Mouse (Mus musculus): ENCODE data around the gene Cinp.

The Cinp gene

DNA sequence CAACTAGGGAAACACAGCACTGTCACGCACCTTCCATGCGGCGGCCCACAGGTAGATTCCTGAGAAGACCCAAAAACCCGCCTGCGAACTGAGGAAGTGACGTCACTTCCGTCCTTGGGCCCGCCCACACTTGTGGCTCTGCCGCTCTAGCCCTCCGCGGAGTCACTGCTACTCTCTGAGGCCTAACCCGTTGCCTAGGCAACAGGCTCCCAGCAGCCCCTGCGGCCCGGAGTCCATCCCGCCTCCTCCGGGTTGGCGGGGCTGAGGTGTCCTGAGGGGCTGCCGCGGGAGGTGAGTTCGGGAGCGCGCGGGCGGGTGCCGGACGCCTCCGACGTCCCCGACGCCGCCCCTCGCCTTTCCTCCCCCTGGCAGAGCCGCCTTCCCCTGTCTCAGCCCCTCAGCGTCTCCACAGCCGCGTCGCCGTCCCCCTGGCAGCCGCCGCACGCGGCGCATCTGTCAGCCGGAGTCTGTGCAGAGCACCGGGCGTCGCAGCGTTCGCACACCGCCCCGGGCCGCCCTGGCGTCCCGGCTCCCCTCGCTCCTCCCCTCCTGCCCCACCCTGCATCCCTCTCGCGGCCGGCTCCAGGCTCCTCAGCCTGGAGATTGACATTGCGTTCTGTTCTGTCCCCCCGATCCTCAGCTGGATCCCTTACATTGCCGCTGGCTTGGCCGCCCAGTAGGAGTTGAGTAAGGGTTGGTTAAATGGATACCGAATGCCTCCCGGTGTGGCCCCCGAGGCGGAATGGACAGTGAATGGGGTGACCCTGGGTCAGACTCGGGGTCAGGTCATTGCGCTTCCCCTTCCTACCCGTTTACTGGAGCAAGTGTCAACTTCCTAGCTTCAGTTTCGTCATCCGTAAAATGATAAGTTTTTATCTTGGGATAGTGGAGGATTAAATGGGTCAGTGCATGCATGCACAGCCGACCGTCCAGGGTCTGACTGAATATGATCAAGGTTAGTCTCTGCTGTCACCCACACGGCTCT, at the start of gene Cinp, which contains the start of gene Tecpr2:
TSS of gene Cinp (minus strand) at position 110 of the 985 bp plus-strand sequence.
TSS of gene Tecpr2 (plus strand) at position 229 of the 985 bp plus-strand sequence.
- peak; percentile 96 for DNase-seq (ENCODE audit: low spot score)

DNA sequence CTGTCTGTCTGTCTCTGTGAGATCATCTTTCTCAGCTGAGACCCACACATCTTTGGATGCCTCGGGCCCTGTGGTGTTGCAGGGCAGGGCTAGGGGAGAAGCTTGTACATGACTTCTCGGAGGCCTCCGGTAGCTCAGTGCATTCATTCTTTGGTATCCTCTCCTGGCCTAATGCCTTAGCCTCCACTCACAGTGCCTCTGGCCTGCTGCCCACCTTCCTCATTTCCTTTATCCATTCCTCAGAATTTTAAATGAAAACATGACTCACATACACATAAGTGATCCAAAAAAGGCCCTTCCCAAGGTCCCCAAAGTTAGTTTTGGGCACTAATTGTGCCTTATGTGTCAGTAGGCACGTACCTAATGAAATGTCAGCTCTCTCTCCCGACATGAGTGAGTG, 48.6 kb upstream of the Cinp start:
- DNase-seq (ENCODE audit: low spot score): no peak

GRCm38 (mm10) chr12:110935983-110936620, 47.2 kb upstream of the Cinp start:
- peak; percentile 67 for DNase-seq (ENCODE audit: low spot score)

- no peak for DNase-seq (ENCODE audit: low spot score)
These were observed 43.9 kb upstream of the Cinp start for GRCm38 (mm10) chr12:110932820-110933219.

GRCm38 (mm10) chr12:110921572-110921971, 32.6 kb upstream of the Cinp start:
- DNase-seq (ENCODE audit: low spot score): no peak

DNA sequence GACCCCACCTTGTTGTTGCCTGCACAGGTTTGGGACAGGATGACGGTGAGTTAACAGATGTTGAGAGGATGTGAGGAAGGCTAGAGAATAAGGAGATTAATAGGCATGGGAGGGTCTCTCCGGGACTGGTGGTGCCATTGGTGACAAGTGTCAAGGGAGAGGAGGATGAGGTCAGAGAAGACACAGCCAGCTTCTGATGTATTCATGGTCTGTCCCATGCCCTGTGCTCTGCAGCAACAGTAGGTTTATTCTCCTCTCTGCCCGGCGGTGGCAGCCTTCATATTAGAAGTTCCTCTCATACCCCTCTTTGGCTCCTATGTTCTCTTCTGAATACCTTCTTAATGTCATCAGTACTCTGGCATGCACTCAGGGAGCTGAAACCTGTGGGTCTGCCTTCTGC, 31.3 kb upstream of the Cinp start:
- no peak for DNase-seq (ENCODE audit: low spot score)

GRCm38 (mm10) chr12:110915761-110916160, 26.8 kb upstream of the Cinp start:
- DNase-seq (ENCODE audit: low spot score): no peak

DNA sequence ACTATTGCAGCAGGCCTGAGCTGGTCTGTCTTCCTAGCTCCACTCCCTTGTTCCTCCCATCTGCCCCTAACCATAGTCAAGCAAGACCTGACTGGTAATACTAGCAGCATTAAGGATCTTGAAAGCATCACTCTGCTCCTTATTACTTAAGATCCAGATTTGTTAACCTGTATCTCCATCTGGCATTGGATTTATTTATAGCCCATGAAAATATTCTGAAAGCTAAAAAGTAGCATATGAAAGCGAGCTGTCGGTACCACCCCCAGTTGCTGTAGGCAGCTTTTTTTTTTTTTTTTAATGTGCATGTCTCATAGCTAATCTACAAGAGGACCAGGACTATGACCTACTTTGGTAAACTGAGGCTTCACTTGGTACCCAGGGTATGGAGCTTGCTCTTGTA, 21.0 kb upstream of the Cinp start:
- no peak for DNase-seq (ENCODE audit: low spot score)

DNA sequence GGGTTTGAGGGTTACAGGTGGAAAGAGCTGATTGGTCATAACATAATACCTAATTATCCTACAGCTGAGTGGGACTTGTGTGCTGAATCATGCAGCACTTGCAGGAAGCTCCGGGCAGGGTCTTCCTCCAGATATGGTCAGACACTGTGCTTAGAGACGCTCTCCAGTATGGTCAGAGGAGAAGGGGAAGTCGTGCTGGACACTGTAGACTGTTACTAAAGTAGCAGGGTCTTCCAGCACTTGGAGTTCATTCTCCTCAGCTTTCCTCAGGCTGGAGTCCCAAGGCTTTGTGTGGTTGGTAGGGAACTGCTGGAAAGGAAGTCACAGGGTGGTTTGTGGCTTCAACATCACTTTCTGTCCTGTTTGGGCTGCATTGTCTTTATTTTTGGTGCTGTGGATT, 18.9 kb upstream of the Cinp start:
- no peak for DNase-seq (ENCODE audit: low spot score)

DNA sequence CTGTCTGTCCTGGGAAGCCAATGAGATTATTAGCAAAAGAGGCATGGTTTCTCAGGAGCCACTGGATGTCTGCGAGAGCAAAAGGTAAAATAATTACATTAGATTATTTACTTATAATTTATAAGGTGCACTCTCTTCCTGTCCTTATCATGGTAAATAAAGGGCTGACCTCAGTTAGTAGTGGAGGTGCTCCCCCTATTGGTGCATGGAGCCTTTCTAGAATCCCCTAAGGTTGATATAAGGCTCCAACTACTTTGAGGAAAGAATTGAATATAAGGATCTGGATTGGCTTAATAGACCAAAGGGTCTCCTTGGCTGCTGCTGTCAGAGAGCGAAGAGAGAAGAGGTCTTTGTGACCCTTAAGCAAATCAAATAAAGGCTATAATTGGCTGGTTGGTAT, 14.6 kb upstream of the Cinp start:
- no peak for DNase-seq (ENCODE audit: low spot score)

GRCm38 (mm10) chr12:110902106-110902505, 13.2 kb upstream of the Cinp start:
- no peak for DNase-seq (ENCODE audit: low spot score)

- DNase-seq (ENCODE audit: low spot score): no peak
These were observed 2.9 kb upstream of the Cinp start for GRCm38 (mm10) chr12:110891887-110892286.

DNA sequence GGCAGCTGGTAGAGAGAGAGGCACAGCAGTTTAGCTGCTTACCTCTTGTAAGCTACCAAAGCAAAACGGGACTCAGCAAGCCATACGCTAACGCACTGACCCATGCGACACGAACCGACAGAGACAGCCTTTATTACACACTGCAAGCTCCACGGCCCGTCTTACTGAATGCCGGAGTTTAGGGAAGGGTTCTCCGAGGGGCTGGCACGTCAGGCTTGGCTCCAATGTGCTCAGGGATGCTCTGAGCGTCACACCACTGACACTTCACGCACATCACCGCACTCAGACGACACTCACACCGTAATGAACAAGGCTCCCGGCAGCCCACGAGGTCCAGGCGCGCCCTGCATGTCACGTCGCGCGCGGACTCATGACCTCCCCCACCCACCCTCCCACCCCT, 339 bp downstream of the Cinp start:
- DNase-seq (ENCODE audit: low spot score): no peak

DNA sequence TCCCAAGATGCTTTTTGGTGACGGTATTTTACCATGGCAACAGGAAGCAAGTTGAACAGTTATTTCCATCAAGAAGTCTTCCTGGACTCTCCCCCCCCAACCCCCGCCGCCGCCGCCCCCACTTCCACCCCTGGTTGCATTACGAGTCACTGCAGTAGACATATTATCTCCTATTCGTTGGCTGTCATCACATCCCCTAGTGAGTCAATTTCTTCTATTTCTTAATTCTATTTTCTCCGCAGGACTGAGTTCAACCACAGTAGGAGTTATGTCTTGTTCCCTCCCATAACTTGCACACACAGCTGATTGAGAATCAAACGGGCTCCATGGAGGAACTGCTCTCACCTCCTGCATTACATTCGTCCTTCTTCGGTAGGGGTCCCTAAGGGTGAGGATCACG, 839 bp downstream of the Cinp start:
- no peak for DNase-seq (ENCODE audit: low spot score)

DNA sequence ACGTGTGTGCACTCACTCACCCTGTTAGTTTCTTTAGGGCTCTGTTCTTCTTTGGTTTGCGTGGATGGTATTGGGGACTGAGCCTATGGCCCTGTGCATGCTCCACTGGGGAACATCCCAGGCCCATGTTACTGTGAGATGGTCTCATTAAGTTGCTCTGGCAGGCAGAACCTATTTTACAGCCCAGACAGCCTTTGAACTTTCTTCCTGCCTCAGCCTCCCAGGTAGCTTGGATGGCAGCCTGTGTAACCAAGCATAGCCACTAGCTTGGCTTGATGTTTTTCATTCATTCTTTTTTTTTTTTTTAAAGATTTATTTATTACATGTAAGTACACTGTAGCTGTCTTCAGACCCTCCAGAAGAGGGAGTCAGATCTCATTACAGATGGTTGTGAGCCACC, 3.7 kb downstream of the Cinp start:
- no peak for DNase-seq (ENCODE audit: low spot score)

- no peak for DNase-seq (ENCODE audit: low spot score)
These were observed 6.7 kb downstream of the Cinp start for GRCm38 (mm10) chr12:110882291-110882690.

DNA sequence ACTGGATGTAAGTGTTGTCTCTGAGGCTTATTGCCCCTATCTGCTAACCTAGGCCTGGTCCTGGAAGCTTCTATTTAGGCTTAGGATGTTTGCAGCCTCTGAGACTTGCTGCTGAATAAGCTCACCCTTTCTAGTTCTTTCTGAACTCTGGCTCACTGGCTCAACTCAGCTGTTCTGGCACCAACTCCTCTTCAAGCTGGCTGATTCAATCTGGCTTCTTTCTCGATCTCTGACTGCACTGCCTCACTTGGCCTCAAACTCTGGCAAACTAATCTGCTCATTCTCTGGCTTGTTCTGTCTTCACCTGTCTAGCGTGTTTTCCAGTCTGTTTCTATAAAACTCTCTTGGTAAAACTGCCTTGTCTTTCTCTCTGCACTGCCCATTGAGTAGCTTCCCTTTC, 13.6 kb downstream of the Cinp start:
- no peak for DNase-seq (ENCODE audit: low spot score)

GRCm38 (mm10) chr12:110871247-110871646, 17.7 kb downstream of the Cinp start:
- DNase-seq (ENCODE audit: low spot score): peak; percentile 20

GRCm38 (mm10) chr12:110870107-110870506, 18.8 kb downstream of the Cinp start:
- no peak for DNase-seq (ENCODE audit: low spot score)

DNA sequence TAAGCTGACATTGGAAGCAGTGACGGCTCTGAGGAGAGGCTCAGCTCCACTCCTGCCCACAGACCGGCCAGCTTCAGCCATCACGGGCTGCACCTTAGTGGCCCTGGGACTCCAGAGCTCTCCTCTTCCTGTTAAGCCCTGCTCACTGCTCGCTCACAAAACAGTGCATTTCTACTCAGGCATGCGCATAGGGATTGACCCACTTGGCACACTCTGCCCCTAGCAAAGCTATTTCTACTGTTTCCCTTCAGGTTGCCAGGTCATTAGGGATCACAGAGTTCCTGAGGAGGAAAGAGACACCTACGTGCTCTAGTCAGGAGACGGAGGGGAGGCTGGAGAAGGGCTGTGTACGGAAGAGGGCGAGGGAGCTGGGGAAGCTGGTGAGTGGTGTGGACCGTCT, 23.0 kb downstream of the Cinp start:
- DNase-seq (ENCODE audit: low spot score): no peak

DNA sequence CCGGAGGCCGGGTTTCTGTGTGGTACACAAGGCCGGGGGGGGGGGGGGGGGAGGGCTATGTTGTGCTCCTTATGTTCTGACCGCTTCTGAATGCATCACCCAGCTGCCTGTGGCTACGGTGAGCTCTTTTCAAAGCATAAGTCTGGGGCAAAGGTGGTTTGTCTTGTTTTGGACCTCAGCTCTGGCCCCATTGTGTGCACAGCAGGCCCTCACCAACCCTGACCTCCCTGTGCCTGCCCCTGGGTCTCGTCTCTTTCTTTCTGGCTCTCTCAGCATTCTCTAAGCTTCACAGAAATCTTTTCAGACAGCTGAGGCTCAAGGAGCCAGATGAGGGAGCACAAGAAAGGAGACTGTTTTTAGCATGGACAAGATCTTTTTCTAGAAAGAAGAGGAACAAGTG, 23.4 kb downstream of the Cinp start:
- DNase-seq (ENCODE audit: low spot score): no peak

GRCm38 (mm10) chr12:110864008-110864407, 24.9 kb downstream of the Cinp start:
- DNase-seq (ENCODE audit: low spot score): no peak

DNA sequence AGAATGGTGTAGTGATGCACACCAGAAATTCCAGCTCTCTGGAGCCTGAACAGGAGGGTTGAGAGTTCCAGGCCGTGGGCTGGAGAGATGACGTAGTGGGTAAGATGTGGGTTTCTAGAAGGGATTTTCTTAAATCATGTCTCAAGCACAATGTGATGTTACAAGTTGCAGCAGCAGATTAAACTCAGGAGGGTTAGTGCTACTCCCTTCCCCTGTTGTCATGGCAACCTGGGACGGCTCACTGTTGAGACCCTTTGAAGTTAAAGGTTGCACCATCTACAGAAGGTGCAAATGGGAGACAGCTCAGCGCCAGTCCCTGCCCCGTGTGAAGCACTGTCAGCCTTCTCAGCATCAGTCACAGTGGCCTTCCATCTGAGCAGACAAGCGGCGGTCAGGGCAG, 27.7 kb downstream of the Cinp start:
- DNase-seq (ENCODE audit: low spot score): no peak

All from yolk sac, embryonic 10.5 days (tissue).